Mouse (Mus musculus) megakaryocyte, adult 5-6 weeks (primary cell): ENCODE data around the gene Ufl1. TPM values are rescaled to one million over a fixed set of nuclear protein-coding genes. Genes with fewer than 3 reads are reported as not detected.
A peak's percentile ranks its signal among the peaks of the same experiment; 100 is the strongest.
"Not testable (repeated sequence)": the region's sequence is repeated elsewhere in the genome, so short reads cannot be mapped to it uniquely, and the experiment has no call there.

ENCODE experiments used
- ATAC-seq: 2 replicates; pipeline ENCODE4 v1.8.0; 2016; ENCODE audit warnings: mild to moderate bottlenecking, inconsistent platforms; ENCODE audit not compliant: poor library complexity, severe bottlenecking
- total RNA-seq, 2 experiments: library from RNA; stranded (forward) in 1 of 2; stranded (reverse) in 1 of 2; fragments of 153-499, 151-499 nt in 1 of 2; fragments of 221-1000, 200-1000 nt in 1 of 2; gene quantifications; 2 replicates each; pipeline versions ENCODE4 v1.2.3 to v1.2.4; 2015 to 2017

Gene Ufl1
- 18.6 and 22.9 TPM in 2 replicates for total RNA-seq (2015)
- 19.4 and 28.3 TPM in 2 replicates for total RNA-seq (2017)

DNA sequence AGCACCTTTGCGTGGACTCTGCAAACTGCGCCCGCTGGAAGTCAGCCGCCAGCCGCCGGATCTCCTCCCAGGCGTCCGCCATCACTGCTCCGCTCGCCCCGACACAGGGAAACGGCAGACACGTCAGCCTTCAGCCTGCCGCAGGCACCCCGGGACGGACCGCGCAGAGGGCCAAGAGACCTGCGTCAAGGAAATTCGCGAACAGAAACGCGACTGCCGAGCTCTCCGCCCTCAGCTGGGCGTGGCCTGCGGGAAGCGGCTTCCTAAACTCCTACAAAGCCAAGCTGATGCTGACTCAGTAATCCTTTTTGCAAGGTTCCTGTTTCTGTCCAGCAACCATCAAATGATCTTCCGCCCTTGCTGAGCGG, at the start of gene Ufl1:
Gene Ufl1, minus strand, starts transcription at position 151 of the 368 bp plus-strand sequence.
- peak; percentile 97 for ATAC-seq

DNA sequence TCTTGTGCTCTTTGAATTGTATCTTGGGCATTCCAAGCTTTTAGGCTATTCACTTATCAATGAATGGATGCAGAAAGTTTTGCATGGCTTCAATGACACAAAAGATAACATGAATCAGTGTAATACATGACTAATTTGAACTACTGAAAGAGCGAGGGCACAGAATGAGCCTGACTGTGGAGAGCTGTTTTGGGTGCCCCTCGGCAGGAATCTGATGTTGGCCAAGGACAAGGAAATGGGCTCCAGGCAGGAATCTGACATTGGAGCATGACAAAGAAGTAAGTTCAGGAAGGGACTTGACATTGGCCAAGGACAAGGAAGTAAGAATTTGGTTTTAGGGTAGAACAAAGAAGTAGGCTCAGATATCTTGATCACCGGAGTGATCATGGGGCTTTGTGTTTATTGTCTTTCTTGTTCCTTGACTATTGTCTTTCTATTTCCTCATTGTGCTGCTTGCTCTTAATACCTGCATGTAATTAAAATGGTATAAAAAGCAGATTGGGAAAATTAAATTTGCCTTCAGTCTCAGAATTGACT, 44.1 kb upstream of the Ufl1 start:
- ATAC-seq = no peak

DNA sequence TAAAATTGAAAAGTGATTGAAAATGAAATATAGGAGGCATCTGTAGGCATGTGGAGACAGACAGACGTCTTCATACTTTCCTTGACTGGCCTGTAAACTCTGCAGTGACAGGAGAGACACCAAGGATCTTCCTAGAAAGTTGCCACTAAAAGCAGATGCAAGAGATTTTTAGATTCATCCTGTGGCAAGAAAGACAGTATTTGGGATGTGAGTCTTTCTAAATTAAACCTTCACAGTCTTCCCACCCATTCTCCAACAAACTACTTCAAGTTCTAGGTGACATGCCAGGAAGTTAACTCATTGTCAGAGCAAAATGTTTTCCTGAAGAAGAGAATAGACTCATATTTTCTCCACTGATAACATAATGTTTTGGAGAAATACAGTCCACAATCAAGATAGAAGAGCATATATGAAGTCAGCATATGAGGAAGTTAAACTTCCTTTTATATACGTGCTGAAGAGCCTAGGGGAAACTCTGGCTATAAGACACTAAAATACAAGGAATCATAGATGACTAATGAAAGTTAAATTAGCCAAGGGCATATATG, 41.1 kb upstream of the Ufl1 start:
- ATAC-seq = no peak

DNA sequence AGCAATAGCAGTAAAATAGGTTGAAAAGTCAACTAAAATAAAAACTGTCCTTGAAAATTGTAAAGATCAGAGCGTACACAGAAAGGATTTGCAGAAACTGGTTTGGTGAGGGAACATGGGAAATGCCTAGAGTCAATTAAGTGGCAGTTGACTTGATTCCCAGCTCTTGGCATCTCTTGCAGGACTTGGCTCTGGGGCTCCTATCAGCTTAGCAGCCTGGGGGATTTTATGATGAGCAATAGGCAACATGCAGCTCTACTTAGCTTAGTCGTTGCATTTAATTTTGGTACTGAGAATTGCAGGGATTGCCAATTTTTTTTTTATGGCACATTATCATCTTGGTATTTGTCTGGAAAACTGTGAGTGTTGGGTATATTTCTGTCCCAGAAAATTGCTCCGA, 32.1 kb upstream of the Ufl1 start:
- ATAC-seq = no peak

DNA sequence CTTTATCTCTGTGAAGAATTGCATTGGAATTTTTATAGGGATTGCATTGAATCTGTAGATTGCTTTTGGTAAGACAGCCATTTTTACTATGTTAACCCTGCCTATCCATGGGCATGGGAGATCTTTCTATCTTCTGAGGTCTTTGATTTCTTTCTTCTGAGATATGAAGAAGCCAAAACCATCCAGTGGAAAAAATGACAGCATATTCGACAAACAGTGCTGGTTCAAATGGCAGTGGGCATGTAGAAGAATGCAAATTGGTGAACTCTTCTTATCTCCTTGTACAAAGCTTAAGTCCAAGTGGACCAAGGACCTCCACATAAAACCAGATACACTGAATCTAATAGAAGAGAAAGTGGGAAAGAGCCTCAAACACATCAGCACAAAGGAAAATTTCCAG, 3.4 kb upstream of the Ufl1 start:
- ATAC-seq = not testable (repeated sequence)

DNA sequence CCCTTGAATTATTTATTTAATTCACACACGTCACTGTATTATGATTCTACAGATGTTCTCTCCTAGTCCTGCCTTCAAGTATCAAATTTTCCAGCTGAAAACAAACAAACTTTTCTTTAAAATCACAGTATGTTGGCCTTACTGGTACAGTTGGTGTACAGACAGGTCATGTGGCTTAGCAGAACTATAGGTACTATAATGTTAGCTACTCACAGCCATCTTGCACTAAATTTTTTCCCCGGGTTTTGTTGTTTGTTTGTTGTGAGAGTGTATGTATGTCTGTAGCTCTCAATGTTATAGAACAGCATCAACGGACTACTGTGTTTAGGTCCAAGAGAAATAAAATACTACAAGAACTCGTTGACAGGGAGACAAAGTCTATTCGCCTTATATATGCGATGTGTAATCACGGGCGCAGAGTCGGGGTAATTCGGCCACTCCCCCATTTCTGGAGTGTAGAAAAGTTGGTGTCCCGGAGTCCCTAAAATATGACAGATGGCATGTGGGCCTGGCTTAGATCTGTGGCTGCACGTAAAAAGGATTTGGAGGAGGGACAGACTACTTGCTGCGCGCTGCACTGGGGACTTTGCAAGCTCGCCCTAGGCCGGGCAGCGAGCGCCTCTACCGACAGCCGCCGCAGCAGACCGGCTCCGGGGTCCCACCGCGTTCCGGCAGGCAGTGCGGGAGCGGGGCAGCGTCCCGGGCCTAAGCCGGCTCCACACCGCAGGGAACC, 517 bp downstream of the Ufl1 start:
- peak; percentile 67 for ATAC-seq

DNA sequence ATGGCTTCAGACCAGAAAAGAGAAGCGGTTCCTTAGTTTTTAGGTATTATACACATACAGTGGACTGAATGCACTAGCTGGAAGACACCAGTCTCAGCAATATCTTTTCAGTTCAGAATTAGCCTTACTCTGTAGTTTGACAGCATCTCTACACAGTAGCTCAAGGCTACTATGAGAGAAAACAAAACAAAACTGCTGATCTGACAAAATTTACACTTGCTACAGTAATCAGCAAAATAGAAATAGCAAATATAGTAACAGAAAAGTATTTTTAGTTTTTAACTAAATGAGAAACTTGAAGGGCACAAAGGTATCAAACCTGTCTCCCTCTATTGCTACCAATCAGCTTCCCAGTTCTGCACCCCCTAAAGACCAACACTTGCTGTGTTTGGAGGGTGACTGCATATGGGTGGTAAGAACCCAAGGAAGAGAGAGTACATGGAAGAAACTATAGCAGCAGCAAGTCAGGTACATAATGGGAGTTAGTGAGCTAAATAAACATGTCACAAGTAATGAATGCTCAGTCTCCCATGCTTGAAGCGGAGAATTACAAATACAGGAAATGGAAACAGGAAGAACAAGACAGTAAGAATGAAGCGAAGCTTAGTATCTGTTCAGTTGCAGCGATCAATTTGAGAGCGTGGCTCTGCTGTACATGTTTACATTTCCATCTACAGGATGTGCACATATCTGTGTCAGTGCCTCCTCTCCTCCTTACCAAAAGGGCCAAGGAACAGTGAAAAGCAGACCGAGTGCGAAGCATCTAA, 8.6 kb downstream of the Ufl1 start:
- ATAC-seq = peak; percentile 68

DNA sequence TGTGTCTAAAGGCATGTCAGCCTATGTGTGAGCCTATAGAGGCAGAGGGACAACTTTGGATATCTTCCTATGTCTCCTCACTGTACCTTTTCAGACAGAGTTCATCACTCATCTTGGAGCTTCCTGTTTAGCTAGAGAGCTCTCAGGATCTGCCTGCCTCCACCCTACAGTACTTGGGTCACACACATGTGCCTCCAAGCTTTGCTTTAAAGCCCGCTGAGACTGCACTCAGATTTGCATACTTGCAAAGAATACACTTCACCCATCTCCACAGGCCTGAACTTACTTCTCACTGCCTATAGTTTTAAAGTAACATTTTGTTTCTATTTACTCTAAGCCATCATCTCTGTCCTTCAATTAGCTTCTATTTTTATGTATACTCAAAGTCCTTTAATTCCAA, 9.7 kb downstream of the Ufl1 start:
- ATAC-seq = no peak

DNA sequence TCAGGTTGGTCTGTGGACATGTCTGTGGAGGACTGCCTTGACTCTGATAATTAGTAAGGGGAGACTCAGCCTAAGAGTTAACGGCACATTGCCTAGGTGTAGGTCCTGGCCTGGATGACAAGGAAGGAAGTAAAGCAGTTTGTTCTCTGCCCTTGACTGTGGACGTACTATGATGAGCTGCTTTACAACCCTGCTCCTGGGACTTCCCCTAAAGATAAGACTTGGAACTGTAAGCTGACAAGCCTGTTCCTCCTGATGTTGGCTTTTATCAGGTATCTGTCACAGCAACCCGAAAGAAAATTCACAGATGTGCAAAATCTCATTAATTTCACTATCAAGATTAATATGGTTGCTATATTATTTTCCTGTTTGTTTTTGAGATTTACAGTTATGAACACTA, 14.5 kb downstream of the Ufl1 start:
- no peak for ATAC-seq

DNA sequence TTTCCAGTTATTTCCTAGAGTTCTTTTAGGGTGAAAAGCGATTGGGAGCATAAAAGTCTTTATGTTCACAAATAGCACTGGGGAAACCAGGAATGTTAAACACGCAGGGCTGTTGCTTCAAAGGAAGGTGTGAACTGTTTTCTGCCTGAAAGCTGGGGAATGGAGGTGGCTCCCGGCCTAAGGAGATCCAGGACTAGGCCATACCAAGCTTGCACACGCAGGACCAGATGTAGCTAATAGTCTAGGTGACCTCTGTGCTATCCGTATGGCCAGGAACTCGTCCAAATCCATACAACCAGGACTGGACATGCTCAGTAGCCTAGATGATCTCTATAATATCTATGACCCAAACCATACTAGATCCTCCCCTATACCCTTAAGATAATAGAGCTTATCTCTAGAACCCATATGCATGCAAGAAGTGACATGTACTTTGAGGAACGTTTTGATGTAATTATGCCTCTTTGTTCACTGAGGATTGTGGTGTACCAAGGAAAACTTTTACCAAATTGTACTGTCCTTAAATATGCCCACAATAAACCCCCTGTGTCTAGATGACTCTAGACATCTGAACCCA, 23.7 kb downstream of the Ufl1 start:
- no peak for ATAC-seq

DNA sequence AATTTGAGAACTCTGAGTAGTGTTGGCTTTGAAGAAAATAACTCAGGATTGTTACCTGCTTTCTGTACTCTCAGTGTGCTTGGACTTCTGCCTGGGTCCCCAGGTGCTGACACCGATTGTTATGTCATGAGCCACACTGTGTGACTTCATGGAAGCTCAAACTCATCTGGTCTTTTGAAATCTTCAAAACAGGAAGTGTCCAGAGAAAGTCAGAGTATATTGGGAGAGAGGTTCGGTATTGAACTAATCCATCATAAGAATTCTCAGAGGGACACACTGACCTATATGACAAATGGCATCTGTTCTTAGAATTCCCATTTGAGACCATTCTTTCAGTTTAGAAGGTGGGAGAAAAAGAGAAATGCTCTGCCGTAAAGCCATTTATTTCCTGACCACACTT, 38.8 kb downstream of the Ufl1 start, which contains the start of gene Fhl5:
Gene Fhl5, minus strand, starts transcription at position 101 of the 400 bp plus-strand sequence.
- no peak for ATAC-seq

DNA sequence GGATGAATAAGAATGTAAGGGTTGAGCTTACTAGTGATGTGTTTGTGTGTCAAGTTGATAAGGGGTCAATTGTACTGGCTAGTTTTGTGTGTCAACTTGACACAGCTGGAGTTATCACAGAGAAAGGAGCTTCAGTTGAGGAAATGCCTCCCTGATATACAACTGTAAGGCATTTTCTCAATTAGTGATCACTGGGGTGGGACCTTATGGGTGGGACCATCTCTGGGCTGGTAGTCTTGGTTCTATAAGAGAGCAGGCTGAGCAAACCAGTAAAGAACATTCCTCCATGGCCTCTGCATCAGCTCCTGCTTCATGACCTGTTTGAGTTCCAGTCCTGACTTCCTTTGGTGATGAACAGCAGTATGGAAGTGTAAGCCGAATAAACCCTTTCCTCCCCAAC, 46.0 kb downstream of the Ufl1 start:
- not testable (repeated sequence) for ATAC-seq

DNA sequence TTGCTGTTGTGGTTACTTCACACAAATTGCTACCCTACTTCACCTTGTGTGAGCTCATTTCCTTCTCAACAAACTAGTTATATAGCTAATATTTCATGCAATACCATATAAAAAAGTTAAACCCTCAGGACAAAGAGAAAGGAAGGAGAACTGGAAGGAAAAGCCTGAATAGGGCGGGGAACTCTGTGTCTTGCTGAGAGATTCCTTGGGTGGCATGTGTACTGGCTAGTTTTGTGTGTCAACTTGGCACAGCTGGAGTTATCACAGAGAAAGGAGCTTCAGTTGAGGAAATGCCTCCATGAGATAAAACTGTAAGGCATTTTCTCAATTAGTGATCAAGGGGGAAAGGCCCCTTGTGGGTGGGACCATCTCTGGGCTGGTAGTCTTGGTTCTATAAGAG, 47.9 kb downstream of the Ufl1 start:
- not testable (repeated sequence) for ATAC-seq

DNA sequence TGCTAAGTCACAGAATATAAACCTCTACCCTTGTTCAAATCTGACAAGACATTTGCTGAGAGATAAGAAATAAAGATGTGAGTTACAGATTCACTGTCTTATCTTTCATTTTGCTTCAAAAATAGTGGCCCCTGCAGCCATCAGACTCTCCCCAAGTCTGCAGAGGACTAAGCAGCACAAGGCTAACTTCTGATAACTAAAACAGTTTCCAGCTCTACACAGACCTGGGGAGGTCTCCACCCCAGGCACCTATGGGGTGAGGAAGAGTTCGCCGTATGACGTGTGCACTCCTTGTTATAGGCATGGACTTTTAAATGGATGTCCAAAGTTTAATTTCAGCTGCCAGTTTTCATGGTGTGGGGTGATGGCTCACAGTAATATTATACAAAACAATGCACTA, 49.1 kb downstream of the Ufl1 start:
- no peak for ATAC-seq

DNA sequence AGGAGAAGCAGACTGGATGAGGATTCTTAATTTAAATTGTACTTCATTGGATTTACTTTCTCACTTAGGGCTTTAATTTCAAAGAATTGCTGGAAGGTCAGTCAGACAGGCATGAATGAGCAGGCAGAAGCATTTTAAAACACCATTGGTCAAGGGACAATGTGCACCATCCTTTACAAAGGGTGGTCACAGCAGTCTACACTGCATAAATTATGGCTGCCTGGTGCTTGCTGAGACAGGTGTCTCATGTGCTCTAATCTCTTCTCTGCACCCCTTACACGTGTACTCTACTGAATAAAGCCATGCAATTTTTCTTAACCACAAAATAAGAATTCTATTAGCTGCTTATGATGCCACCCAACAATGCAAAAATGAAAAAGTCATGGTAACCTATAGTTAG, 54.1 kb downstream of the Ufl1 start:
- ATAC-seq = no peak

DNA sequence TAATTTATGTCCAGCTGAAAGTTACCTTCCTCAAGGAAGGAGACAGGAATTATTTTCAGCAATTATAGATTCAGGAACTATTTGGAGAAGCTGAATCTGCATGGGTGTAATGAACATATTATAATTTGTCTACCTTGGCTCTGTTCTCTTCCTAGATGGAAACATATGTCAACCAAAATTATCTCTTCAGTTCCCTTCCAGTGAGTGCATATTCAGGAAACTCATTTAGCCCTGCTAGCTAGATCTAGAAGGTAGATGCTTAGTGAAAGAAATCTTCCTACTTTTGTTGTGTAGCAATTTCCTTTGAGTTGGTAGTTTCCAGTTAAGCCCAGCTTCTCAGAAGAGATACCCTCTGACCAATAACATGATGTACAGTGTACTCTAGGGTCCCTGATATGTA, 59.7 kb downstream of the Ufl1 start:
- no peak for ATAC-seq

DNA sequence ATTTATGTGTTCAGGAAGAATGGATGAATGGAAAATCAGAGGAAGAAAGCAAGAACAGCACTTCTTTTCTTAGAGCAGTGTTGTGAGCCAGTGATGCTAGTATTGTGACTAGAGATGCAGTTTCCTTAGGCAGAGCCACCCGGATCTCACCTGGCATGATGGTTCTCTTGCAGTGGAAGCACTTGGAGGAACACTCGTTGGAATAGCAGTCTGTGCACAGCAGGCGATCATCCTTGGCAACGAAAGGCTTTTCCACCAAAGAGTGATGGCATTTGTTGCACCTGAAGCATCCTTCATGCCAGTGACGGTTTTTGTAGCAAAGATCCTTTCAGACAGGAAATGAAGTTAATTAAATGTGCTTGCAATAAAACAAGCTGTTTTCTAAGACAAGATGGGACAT, 68.2 kb downstream of the Ufl1 start:
- no peak for ATAC-seq

DNA sequence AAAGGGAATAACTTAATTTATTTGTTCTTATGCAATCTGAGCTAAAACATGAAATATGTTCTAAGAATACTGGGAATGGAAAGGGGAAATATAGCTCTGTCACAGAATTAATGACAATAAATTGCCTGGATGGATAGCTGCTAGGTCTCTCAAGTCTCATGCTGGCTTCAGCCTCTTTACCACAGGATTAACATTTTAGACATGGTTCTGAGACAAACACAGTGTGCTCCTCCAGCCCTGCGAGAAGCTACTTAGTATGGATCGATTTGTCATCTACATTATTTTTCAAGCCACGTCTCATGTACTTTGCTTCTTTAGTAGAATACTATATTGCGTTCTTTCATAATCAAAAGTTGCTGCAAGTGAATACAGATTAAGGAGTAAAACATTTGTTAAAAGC, 75.5 kb downstream of the Ufl1 start:
- no peak for ATAC-seq
